Mouse (Mus musculus) adrenal gland, adult 18-20 months (tissue): ENCODE data around the gene Tmod1. TPM values are rescaled to one million over a fixed set of nuclear protein-coding genes. Genes with fewer than 3 reads are reported as not detected.

Experiments used
- DNase-seq, 2 experiments: peaks; one replicate each; pipeline ENCODE4 v3.0.0; 2021 to 2022; ENCODE audit warnings: low spot score in 2 of 2
- total RNA-seq, 2 experiments: library from RNA; stranded (reverse); gene quantifications; 1 replicate in 1 of 2; 2 replicates in 1 of 2; pipeline ENCODE4 v1.2.3; 2021

Tmod1 gene
- total RNA-seq, 2 experiments from 2014 or later: 4.5 to 7.9 TPM

GRCm38 (mm10) chr4:46129311-46130004 is 90.7 kb downstream of the Tmod1 start:
- no peak for DNase-seq

- DNase-seq: peak; percentile 44 to 59
These were observed 91.5 kb downstream of the Tmod1 start for GRCm38 (mm10) chr4:46130221-46130620.

GRCm38 (mm10) chr4:46131791-46132190 is 93.1 kb downstream of the Tmod1 start:
- DNase-seq: no peak

GRCm38 (mm10) chr4:46137629-46138286 is 99.0 kb downstream of the Tmod1 start:
- no peak for DNase-seq

- DNase-seq: peak; percentile 92 to 94
These were observed 99.8 kb downstream of the Tmod1 start, which contains the start of the genes Ncbp1 and Tstd2 for GRCm38 (mm10) chr4:46138287-46139222. TSS of gene Ncbp1 (plus strand) at chr4:46138613. TSS of gene Tstd2 (minus strand) at chr4:46138694.

GRCm38 (mm10) chr4:46144323-46144722 is 105.6 kb downstream of the Tmod1 start:
- no peak for DNase-seq

GRCm38 (mm10) chr4:46146881-46147280 is 108.1 kb downstream of the Tmod1 start:
- DNase-seq: no peak

- no peak for DNase-seq
These were observed 113.3 kb downstream of the Tmod1 start for GRCm38 (mm10) chr4:46151903-46152544.

- no peak for DNase-seq
These were observed 125.3 kb downstream of the Tmod1 start for GRCm38 (mm10) chr4:46164027-46164426.

Other genes starting within 250 kb of the Tmod1 start
- 10 to 100 TPM; 15.3 to 31.9 TPM for gene Aldh1b1, start 239.9 kb upstream of the Tmod1 start, total RNA-seq
- gene Igfbpl1, start 212.0 kb upstream of the Tmod1 start, total RNA-seq: under 1 TPM in 1 of 2 experiments, not detected in 1; 0.13 TPM
- gene Stra6l, start 190.3 kb upstream of the Tmod1 start, total RNA-seq: under 1 TPM; 0.19 to 0.96 TPM
- under 1 TPM in 1 of 2 experiments, not detected in 1; 0.10 TPM for gene Ccdc180, start 148.6 kb upstream of the Tmod1 start, total RNA-seq
- gene Tdrd7, start 73.6 kb upstream of the Tmod1 start, total RNA-seq: 10 to 100 TPM; 27.8 to 30.4 TPM
- gene Ncbp1, start 99.7 kb downstream of the Tmod1 start, total RNA-seq: 10 to 100 TPM; 44.5 to 48.5 TPM
- 10 to 100 TPM; 24.6 to 31.4 TPM for gene Tstd2, start 99.8 kb downstream of the Tmod1 start, total RNA-seq
- gene Xpa, start 157.4 kb downstream of the Tmod1 start, total RNA-seq: 10 to 100 TPM; 12.6 to 17.7 TPM